Comparison of ENCODE assay signal across 9 mouse cellular contexts in genomic region chr12:104978943-104979723, GRCm38 (mm10). TPM values are rescaled to one million over a fixed set of nuclear protein-coding genes. Genes with fewer than 3 reads are reported as not detected.
A peak's percentile ranks its signal among the peaks of the same experiment; 100 is the strongest.
DNase-seq lines count a peak whose midpoint lies in the region; ATAC-seq lines count a peak whose summit lies in the region.
"Had no signal": no experiment of that assay in that cellular context is flagged by ENCODE, and none has a peak within 500 bp of the region (broad histone marks: within the 10 kb centered on the region; RNA-seq: fewer than 3 reads in every experiment).

No protein-coding gene starts in this region.

- H3K27me3 ChIP-seq in forebrain, embryonic 10.5 days (ENCODE audit: poor library complexity, severe bottlenecking), result no peaks in the 10 kb centered on the region
- H3K27me3 ChIP-seq in forebrain, embryonic 16.5 days (replicated peaks; ENCODE audit: control insufficient read depth, insufficient read depth, low read length), result no peaks in the 10 kb centered on the region
- no peaks in the 10 kb centered on the region for H3K27me3 ChIP-seq in kidney, embryonic 14.5 days (ENCODE audit: control insufficient read depth, insufficient read depth, low read length)
- no peaks in the 10 kb centered on the region for H3K27me3 ChIP-seq in embryonic facial prominence, embryonic 14.5 days (replicated peaks; ENCODE audit: control insufficient read depth, insufficient read depth, low read length)
- no peaks in the 10 kb centered on the region for H3K27me3 ChIP-seq in midbrain, embryonic 13.5 days
- H3K27me3 ChIP-seq: liver, embryonic 12.5 days had no signal

- peak overlapping the region; percentile 79 for H3K27ac ChIP-seq in forebrain, embryonic 10.5 days
- H3K27ac ChIP-seq in forebrain, embryonic 16.5 days (ENCODE audit: low read length), result no peak overlapping the region
- peak overlapping the region; percentile 44; the same call in 1 of the 2 replicates for H3K27ac ChIP-seq in kidney, embryonic 14.5 days (ENCODE audit: low read depth, low read length)
- H3K27ac ChIP-seq in embryonic facial prominence, embryonic 14.5 days (replicated peaks; ENCODE audit: low read depth, low read length), result peak overlapping the region; percentile 77
- H3K27ac ChIP-seq in midbrain, embryonic 13.5 days, result 0 out of 2 replicates have a peak overlapping the region, but pooled peaks have one; percentile 16
- H3K27ac ChIP-seq: liver, embryonic 12.5 days had no signal

- H3K9me3 ChIP-seq in forebrain, embryonic 10.5 days, result peaks cover 5% of the 10 kb centered on the region; the same call in 1 of the 2 replicates
- H3K9me3 ChIP-seq in forebrain, embryonic 16.5 days (ENCODE audit: control insufficient read depth, low read length), result no peaks in the 10 kb centered on the region
- H3K9me3 ChIP-seq in kidney, embryonic 14.5 days (ENCODE audit: control insufficient read depth, low read length), result no peaks in the 10 kb centered on the region
- H3K9me3 ChIP-seq in embryonic facial prominence, embryonic 14.5 days (ENCODE audit: control insufficient read depth, low read length), result peaks cover 3% of the 10 kb centered on the region; the same call in 1 of the 2 replicates
- no peaks in the 10 kb centered on the region for H3K9me3 ChIP-seq in midbrain, embryonic 13.5 days
- H3K9me3 ChIP-seq: liver, embryonic 12.5 days had no signal

- no peak overlapping the region for H3K9ac ChIP-seq in forebrain, embryonic 16.5 days (replicated peaks; ENCODE audit: low read depth, low read length)
- no peak overlapping the region for H3K9ac ChIP-seq in kidney, embryonic 14.5 days (ENCODE audit: low read depth, low read length)
- peak overlapping the region; percentile 30; the same call in 1 of the 2 replicates for H3K9ac ChIP-seq in embryonic facial prominence, embryonic 14.5 days (ENCODE audit: low read depth, low read length)
- H3K9ac ChIP-seq in midbrain, embryonic 13.5 days (replicated peaks), result no peak overlapping the region
- H3K9ac ChIP-seq: liver, embryonic 12.5 days had no signal

- no peak for ATAC-seq in forebrain, embryonic 16.5 days
- no peak for ATAC-seq in kidney, embryonic 14.5 days (ENCODE audit: low FRiP score, low TSS enrichment)
- ATAC-seq in embryonic facial prominence, embryonic 14.5 days (ENCODE audit: low read depth), result peak; percentile 39
- 0 out of 2 replicates have a peak, but pooled peaks have one; percentile 44 for ATAC-seq in midbrain, embryonic 13.5 days
- ATAC-seq: liver, embryonic 12.5 days had no signal

- 62% methylated on average over 22 of the region's 22 CpGs for WGBS in forebrain, embryonic 10.5 days
- WGBS in forebrain, embryonic 16.5 days, result 66% methylated on average over 22 of the region's 22 CpGs
- WGBS in kidney, embryonic 14.5 days, result 65% methylated on average over 22 of the region's 22 CpGs
- 59% methylated on average over 22 of the region's 22 CpGs for WGBS in embryonic facial prominence, embryonic 14.5 days
- WGBS in midbrain, embryonic 13.5 days, result 67% methylated on average over 22 of the region's 22 CpGs

- peaks cover 42% of the 10 kb centered on the region for H3K4me1 ChIP-seq in forebrain, embryonic 10.5 days
- H3K4me1 ChIP-seq in forebrain, embryonic 16.5 days (replicated peaks; ENCODE audit: control insufficient read depth, insufficient read depth, low read length), result peaks cover 2% of the 10 kb centered on the region; the same call in 1 of the 2 replicates
- H3K4me1 ChIP-seq in kidney, embryonic 14.5 days (ENCODE audit: control insufficient read depth, insufficient read depth, low read length), result peaks cover 11% of the 10 kb centered on the region; the same call in 1 of the 2 replicates
- peaks cover 24% of the 10 kb centered on the region for H3K4me1 ChIP-seq in embryonic facial prominence, embryonic 14.5 days (ENCODE audit: control insufficient read depth, insufficient read depth, low read length)
- H3K4me1 ChIP-seq in midbrain, embryonic 13.5 days (replicated peaks), result peaks cover 16% of the 10 kb centered on the region

- H3K4me2 ChIP-seq in forebrain, embryonic 16.5 days (ENCODE audit: low read length), result no peak overlapping the region
- H3K4me2 ChIP-seq in kidney, embryonic 14.5 days (replicated peaks; ENCODE audit: low read depth, low read length), result no peak overlapping the region
- H3K4me2 ChIP-seq in embryonic facial prominence, embryonic 14.5 days (ENCODE audit: low read depth, low read length), result peak overlapping the region; percentile 33; the same call in 1 of the 2 replicates
- H3K4me2 ChIP-seq in midbrain, embryonic 13.5 days (replicated peaks), result no peak overlapping the region
- H3K4me2 ChIP-seq: liver, embryonic 12.5 days had no signal

- H3K36me3 ChIP-seq in forebrain, embryonic 10.5 days (replicated peaks), result peaks cover 2% of the 10 kb centered on the region; the same call in 1 of the 2 replicates
- H3K36me3 ChIP-seq in forebrain, embryonic 16.5 days (ENCODE audit: control insufficient read depth, insufficient read depth), result no peaks in the 10 kb centered on the region
- H3K36me3 ChIP-seq in kidney, embryonic 14.5 days (ENCODE audit: control insufficient read depth, insufficient read depth, low read length), result no peaks in the 10 kb centered on the region
- no peaks in the 10 kb centered on the region for H3K36me3 ChIP-seq in embryonic facial prominence, embryonic 14.5 days (ENCODE audit: control insufficient read depth, insufficient read depth, low read length)
- no peaks in the 10 kb centered on the region for H3K36me3 ChIP-seq in midbrain, embryonic 13.5 days

- DNase-seq in forebrain, embryonic 10.5 days (ENCODE audit: extremely low spot score, low spot score), result peak; percentile 36
- DNase-seq in kidney, postnatal 14 days, result no peak
- DNase-seq in embryonic facial prominence, embryonic 14.5 days (ENCODE audit: low spot score), result peak; percentile 68
- no peak for DNase-seq in adrenal gland, adult (ENCODE audit: inconsistent age in 2 of 2, low spot score in 1 of 2)
- DNase-seq in Muller cell, postnatal 12 days (ENCODE audit: inconsistent ontology term), result no peak

- peak overlapping the region; percentile 24 for H3K4me3 ChIP-seq in forebrain, embryonic 10.5 days
- no peak overlapping the region for H3K4me3 ChIP-seq in forebrain, embryonic 16.5 days (replicated peaks; ENCODE audit: low read length)
- no peak overlapping the region for H3K4me3 ChIP-seq in kidney, embryonic 14.5 days (ENCODE audit: low read length)
- no peak overlapping the region for H3K4me3 ChIP-seq in embryonic facial prominence, embryonic 14.5 days (ENCODE audit: low read depth, low read length)
- H3K4me3 ChIP-seq in midbrain, embryonic 13.5 days (replicated peaks), result no peak overlapping the region
- H3K4me3 ChIP-seq: liver, embryonic 12.5 days had no signal

RNA-seq across cellular contexts. Expression of gene Syne3, which starts 30.5 kb away (rescaled TPM):
- 0.10 and 0.27 TPM in 2 replicates for polyA plus RNA-seq in forebrain, embryonic 10.5 days (2016; fragmentation: Nextera tagmentation; extraction: Ambion mirVana)
- polyA plus RNA-seq in forebrain, embryonic 16.5 days (2015; fragmentation: Nextera tagmentation; extraction: Ambion mirVana), result 0.20 and 0.30 TPM in 2 replicates
- polyA plus RNA-seq in kidney, embryonic 14.5 days (2014; fragmentation: Nextera tagmentation; extraction: Ambion mirVana), result 0.24 and 0.51 TPM in 2 replicates
- 1.8 and 3.0 TPM in 2 replicates for polyA plus RNA-seq in embryonic facial prominence, embryonic 14.5 days (2014; fragmentation: Nextera tagmentation; extraction: Ambion mirVana)
- 0.17 and 0.27 TPM in 2 replicates for polyA plus RNA-seq in midbrain, embryonic 13.5 days (2015; fragmentation: Nextera tagmentation; extraction: Ambion mirVana)

RNA-seq across cellular contexts. Expression of gene Glrx5, which starts 53.4 kb away (rescaled TPM):
- polyA plus RNA-seq in forebrain, embryonic 10.5 days (2016; fragmentation: Nextera tagmentation; extraction: Ambion mirVana), result 234 and 235 TPM in 2 replicates
- 124 and 133 TPM in 2 replicates for polyA plus RNA-seq in forebrain, embryonic 16.5 days (2015; fragmentation: Nextera tagmentation; extraction: Ambion mirVana)
- polyA plus RNA-seq in kidney, embryonic 14.5 days (2014; fragmentation: Nextera tagmentation; extraction: Ambion mirVana), result 161 and 195 TPM in 2 replicates
- 183 and 186 TPM in 2 replicates for polyA plus RNA-seq in embryonic facial prominence, embryonic 14.5 days (2014; fragmentation: Nextera tagmentation; extraction: Ambion mirVana)
- polyA plus RNA-seq in midbrain, embryonic 13.5 days (2015; fragmentation: Nextera tagmentation; extraction: Ambion mirVana), result 139 and 148 TPM in 2 replicates

Comparison
In these comparisons a context has a peak if more than half of its experiments do, and no peak if none do; other contexts are left out.
1. DNase-seq: peak in forebrain, embryonic 10.5 days (single experiment) and embryonic facial prominence, embryonic 14.5 days (single experiment); none in kidney, postnatal 14 days (single experiment), adrenal gland, adult (0 of 2) and Muller cell, postnatal 12 days (single experiment).
2. ATAC-seq: peak in embryonic facial prominence, embryonic 14.5 days (single experiment) and midbrain, embryonic 13.5 days (single experiment); none in forebrain, embryonic 16.5 days (single experiment) and kidney, embryonic 14.5 days (single experiment).